Mouse (Mus musculus) subcutaneous adipose tissue, adult 2 months (tissue): ENCODE measurements around the gene Rbm28. TPM values are rescaled to one million over a fixed set of nuclear protein-coding genes. Genes with fewer than 3 reads are reported as not detected.

ENCODE experiments used
- polyA plus RNA-seq: library from polyadenylated mRNA; depleted of rRNA; stranded (reverse); fragments of >200 nt; gene quantifications from 2 replicates; pipeline ENCODE4 v1.2.3, GENCODE M21; 2012; ENCODE audit warnings: low replicate concordance; rRNA removed

The Rbm28 gene
- 11.8 and 16.9 TPM in 2 replicates for polyA plus RNA-seq

GRCm38 (mm10) chr6:29164314-29165244, at the start of gene Rbm28:
TSS of gene Rbm28 (minus strand) at chr6:29165006.

GRCm38 (mm10) chr6:29178888-29179658, 14.3 kb upstream of the Rbm28 start, which contains the start of gene Prrt4:
TSS of gene Prrt4 (minus strand) at chr6:29179584.

Other genes starting within 250 kb of the Rbm28 start
- 107 and 1,308 TPM in 2 replicates for gene Lep, start 104.8 kb downstream of the Rbm28 start, polyA plus RNA-seq
- gene Prrt4, start 14.6 kb upstream of the Rbm28 start, polyA plus RNA-seq = 2.1 and 3.6 TPM in 2 replicates
- gene Impdh1, start 51.4 kb upstream of the Rbm28 start, polyA plus RNA-seq = 59.3 and 87.4 TPM in 2 replicates
- 25.1 and 26.1 TPM in 2 replicates for gene Hilpda, start 107.5 kb upstream of the Rbm28 start, polyA plus RNA-seq
- gene Fam71f2, start 114.6 kb upstream of the Rbm28 start, polyA plus RNA-seq = 1.6 and 1.7 TPM in 2 replicates
- not detected in 2 replicates for gene Fam71f1, start 154.1 kb upstream of the Rbm28 start, polyA plus RNA-seq
- 125 and 141 TPM in 2 replicates for gene Calu, start 183.1 kb upstream of the Rbm28 start, polyA plus RNA-seq
- 2.0 TPM in 1 of 2 replicates, not detected in the other for gene Opn1sw, start 223.5 kb upstream of the Rbm28 start, polyA plus RNA-seq
- gene Ccdc136, start 231.3 kb upstream of the Rbm28 start, polyA plus RNA-seq = 1.2 and 19.6 TPM in 2 replicates